Mouse (Mus musculus) CD4-positive naive resting alpha-beta T cell, adult 76 days (primary cell): Measurements from ENCODE around the gene Entpd4b. TPM values are rescaled to one million over a fixed set of nuclear protein-coding genes. Genes with fewer than 3 reads are reported as not detected.

Source experiments
- total RNA-seq: library from RNA; stranded (reverse); gene quantifications from one replicate; pipeline ENCODE4 v1.2.4, GENCODE M21; 2023

The Entpd4b gene
- total RNA-seq = 21.6 TPM

GRCm38 (mm10) chr14:69555110-69555831, at the start of gene Entpd4b:
TSS of gene Entpd4b (plus strand) at chr14:69555424.

GRCm38 (mm10) chr14:69512449-69512848, 42.8 kb upstream of the Entpd4b start, which contains the start of gene Gm27179:
TSS of gene Gm27179 (minus strand) at chr14:69512549.

Other genes starting within 250 kb of the Entpd4b start
- gene Gm16867, start 52.1 kb upstream of the Entpd4b start, total RNA-seq = 10.1 TPM
- not detected for gene Gm27179, start 42.9 kb upstream of the Entpd4b start, total RNA-seq